ENCODE assay signal across 24 mouse cellular contexts in the genomic region with DNA sequence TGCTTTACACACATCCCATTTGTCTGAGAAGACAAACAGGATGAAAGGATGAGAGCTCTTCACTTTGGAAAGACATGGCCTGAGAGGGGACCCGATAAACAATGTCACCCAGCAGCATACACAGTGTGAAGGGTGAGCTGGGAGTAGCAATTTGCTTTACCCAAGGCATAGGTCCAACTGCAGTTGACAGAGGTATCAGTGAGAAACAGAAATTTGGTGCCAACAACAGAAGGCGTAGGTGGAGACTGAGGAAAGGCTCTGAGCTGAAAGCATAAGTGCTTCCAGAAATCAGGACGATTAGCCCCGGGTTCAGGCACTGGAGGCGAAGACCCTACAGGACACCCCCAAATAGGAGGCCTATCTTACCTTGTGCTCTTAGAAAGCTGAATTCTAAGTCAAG. TPM values are rescaled to one million over a fixed set of nuclear protein-coding genes. Genes with fewer than 3 reads are reported as not detected.
DNase-seq lines count a peak whose midpoint lies in the region; ATAC-seq and TF ChIP-seq lines count a peak whose summit lies in the region.
"Had no signal": no experiment of that assay in that cellular context is flagged by ENCODE, and none has a peak within 500 bp of the region (broad histone marks: within the 10 kb centered on the region; RNA-seq: fewer than 3 reads in every experiment).

No protein-coding gene starts in this region.

- peaks cover 37% of the 10 kb centered on the region for H3K4me1 ChIP-seq in cerebellum, adult 2 months (ENCODE audit: control insufficient read depth, insufficient read depth, low read length)
- H3K4me1 ChIP-seq in heart, embryonic 12.5 days (replicated peaks), result peaks cover 41% of the 10 kb centered on the region
- H3K4me1 ChIP-seq: embryonic facial prominence, embryonic 12.5 days; forebrain, embryonic 15.5 days; hindbrain, embryonic 12.5 days; limb, embryonic 12.5 days; midbrain, embryonic 13.5 days; neural tube, embryonic 13.5 days had no signal

- H3K4me2 ChIP-seq in heart, embryonic 12.5 days, result no peak overlapping the region
- H3K4me2 ChIP-seq: embryonic facial prominence, embryonic 12.5 days; forebrain, embryonic 15.5 days; hindbrain, embryonic 12.5 days; limb, embryonic 12.5 days; midbrain, embryonic 13.5 days; neural tube, embryonic 13.5 days had no signal

- no peak overlapping the region for H3K4me3 ChIP-seq in cerebellum, adult 2 months (replicated peaks; ENCODE audit: insufficient read depth, low read depth, low read length)
- no peak overlapping the region for H3K4me3 ChIP-seq in heart, embryonic 12.5 days
- H3K4me3 ChIP-seq: embryonic facial prominence, embryonic 12.5 days; forebrain, embryonic 15.5 days; hindbrain, embryonic 12.5 days; limb, embryonic 12.5 days; midbrain, embryonic 13.5 days; neural tube, embryonic 13.5 days had no signal

- ATAC-seq in heart, embryonic 12.5 days (ENCODE audit: insufficient number of reproducible peaks, low FRiP score), result no peak
- ATAC-seq: activated CD4-positive, CD25-positive, alpha-beta regulatory T cell, adult 4 months; forebrain, embryonic 15.5 days; midbrain, embryonic 13.5 days had no signal

- no peaks in the 10 kb centered on the region for H3K9me3 ChIP-seq in heart, embryonic 12.5 days (replicated peaks)
- H3K9me3 ChIP-seq: embryonic facial prominence, embryonic 12.5 days; forebrain, embryonic 15.5 days; G1E; hindbrain, embryonic 12.5 days; limb, embryonic 12.5 days; midbrain, embryonic 13.5 days; neural tube, embryonic 13.5 days had no signal

- H3K27me3 ChIP-seq in cerebellum, adult 2 months (ENCODE audit: control insufficient read depth, insufficient read depth, low read length), result no peaks in the 10 kb centered on the region
- H3K27me3 ChIP-seq in heart, embryonic 12.5 days (replicated peaks), result no peaks in the 10 kb centered on the region
- H3K27me3 ChIP-seq: embryonic facial prominence, embryonic 12.5 days; forebrain, embryonic 15.5 days; hindbrain, embryonic 12.5 days; limb, embryonic 12.5 days; midbrain, embryonic 13.5 days; neural tube, embryonic 13.5 days had no signal

- peaks cover 37% of the 10 kb centered on the region; the same call in 1 of the 2 replicates for H3K36me3 ChIP-seq in heart, embryonic 12.5 days

- DNase-seq in cerebellum, adult 2 months, result peak in 1 of 2 experiments; percentile 83
- no peak for DNase-seq in cerebellum, postnatal 4 days (ENCODE audit: low spot score in 2 of 2)
- DNase-seq in heart, adult 8-10 months (ENCODE audit: low spot score), result no peak
- peak; percentile 34 for DNase-seq in layer of hippocampus, adult 9-11 months
- DNase-seq in layer of hippocampus, postnatal 36 days, result no peak
- peak; percentile 61 to 77 for DNase-seq in cerebellum, postnatal 25 days
- no peak for DNase-seq in kidney, adult 18-20 months
- DNase-seq: adrenal gland, postnatal 25 days; gastrocnemius, postnatal 25 days; kidney, adult 2 months; kidney, postnatal 10 days; lung, adult 18-20 months; lung, postnatal 14 days; right cerebral cortex, adult 18-20 months had no signal

- 9% methylated on average over 5 of the region's 5 CpGs for WGBS in cerebellum, adult 2 months
- WGBS in heart, embryonic 12.5 days, result 89% methylated on average over 5 of the region's 5 CpGs

- H3K27ac ChIP-seq in cerebellum, adult 2 months (ENCODE audit: insufficient read depth, low read length), result peak overlapping the region; percentile 95
- H3K27ac ChIP-seq in heart, embryonic 12.5 days (ENCODE audit: poor library complexity, severe bottlenecking), result peak overlapping the region; percentile 34; the same call in 1 of the 2 replicates
- H3K27ac ChIP-seq: embryonic facial prominence, embryonic 12.5 days; forebrain, embryonic 15.5 days; hindbrain, embryonic 12.5 days; limb, embryonic 12.5 days; midbrain, embryonic 13.5 days; neural tube, embryonic 13.5 days; stomach, postnatal 0 days had no signal

- H3K9ac ChIP-seq in heart, embryonic 12.5 days, result no peak overlapping the region
- H3K9ac ChIP-seq: embryonic facial prominence, embryonic 12.5 days; forebrain, embryonic 15.5 days; hindbrain, embryonic 12.5 days; limb, embryonic 12.5 days; midbrain, embryonic 13.5 days; neural tube, embryonic 13.5 days had no signal

- no peak for TF ChIP-seq CTCF in cerebellum, adult 2 months (IDR thresholded peaks at IDR 0.05; ENCODE audit: borderline replicate concordance, insufficient read depth, low read depth, low read length)

- TF ChIP-seq POLR2A in cerebellum, adult 2 months (IDR thresholded peaks at IDR 0.05; ENCODE audit: borderline replicate concordance, insufficient read depth, low read length), result no peak

RNA-seq across cellular contexts. Expression of a gene that starts 29.5 kb away (rescaled TPM):
- 35.8 and 37.9 TPM in 2 replicates for polyA plus RNA-seq in cerebellum, adult 2 months (2012; rRNA removed)
- 35.9 and 38.6 TPM in 2 replicates for polyA plus RNA-seq in heart, embryonic 12.5 days (2016; fragmentation: Nextera tagmentation; extraction: Ambion mirVana)
- total RNA-seq in heart, adult 8-10 months (2022), result 10 to 100 TPM; 48.2 to 55.0 (median 50.3) TPM
- 10 to 100 TPM; 73.0 to 73.3 TPM for total RNA-seq in layer of hippocampus, postnatal 36 days (2021)

RNA-seq across cellular contexts. Expression of a gene that starts 35.2 kb away (rescaled TPM):
- 140 and 162 TPM in 2 replicates for polyA plus RNA-seq in cerebellum, adult 2 months (2012; rRNA removed)
- 57.5 and 57.6 TPM in 2 replicates for polyA plus RNA-seq in heart, embryonic 12.5 days (2016; fragmentation: Nextera tagmentation; extraction: Ambion mirVana)
- total RNA-seq in heart, adult 8-10 months (2022), result 10 to 100 TPM; 25.8 to 45.3 (median 42.8) TPM
- 10 to 100 TPM; 13.1 to 13.7 TPM for total RNA-seq in layer of hippocampus, postnatal 36 days (2021)

RNA-seq across cellular contexts. Expression of a gene that starts 35.3 kb away (rescaled TPM):
- polyA plus RNA-seq in cerebellum, adult 2 months (2012; rRNA removed), result 58.9 and 62.3 TPM in 2 replicates
- 60.7 and 64.7 TPM in 2 replicates for polyA plus RNA-seq in heart, embryonic 12.5 days (2016; fragmentation: Nextera tagmentation; extraction: Ambion mirVana)
- total RNA-seq in heart, adult 8-10 months (2022), result 10 to 100 TPM; 75.5 to 93.4 (median 84.3) TPM
- 10 to 100 TPM; 42.8 to 44.9 TPM for total RNA-seq in layer of hippocampus, postnatal 36 days (2021)

RNA-seq across cellular contexts. Expression of a gene that starts 43.0 kb away (rescaled TPM):
- polyA plus RNA-seq in cerebellum, adult 2 months (2012; rRNA removed), result 68.7 and 73.9 TPM in 2 replicates
- 27.4 and 30.6 TPM in 2 replicates for polyA plus RNA-seq in heart, embryonic 12.5 days (2016; fragmentation: Nextera tagmentation; extraction: Ambion mirVana)
- 100 to 1,000 TPM; 331 to 351 (median 345) TPM for total RNA-seq in heart, adult 8-10 months (2022)
- total RNA-seq in layer of hippocampus, postnatal 36 days (2021), result 10 to 100 TPM; 21.4 to 21.5 TPM

RNA-seq across cellular contexts. Expression of a gene that starts 49.3 kb away (rescaled TPM):
- polyA plus RNA-seq in cerebellum, adult 2 months (2012; rRNA removed), result 8.3 and 10.1 TPM in 2 replicates
- 16.6 and 17.5 TPM in 2 replicates for polyA plus RNA-seq in heart, embryonic 12.5 days (2016; fragmentation: Nextera tagmentation; extraction: Ambion mirVana)
- 10 to 100 TPM; 17.7 to 24.2 (median 19.1) TPM for total RNA-seq in heart, adult 8-10 months (2022)
- 1 to 10 TPM; 3.9 to 6.0 TPM for total RNA-seq in layer of hippocampus, postnatal 36 days (2021)
- polyA plus RNA-seq: activated CD4-positive, CD25-positive, alpha-beta regulatory T cell, adult 4 months; G1E had no signal

Comparison
In these comparisons a context has a peak if more than half of its experiments do, and no peak if none do; other contexts are left out.
1. DNase-seq: peak in layer of hippocampus, adult 9-11 months (single experiment) and cerebellum, postnatal 25 days (2 of 2); none in cerebellum, postnatal 4 days (0 of 2), heart, adult 8-10 months (single experiment), layer of hippocampus, postnatal 36 days (0 of 2) and kidney, adult 18-20 months (single experiment).